13 mouse cellular contexts compared by ENCODE assay signal in the genomic region with DNA sequence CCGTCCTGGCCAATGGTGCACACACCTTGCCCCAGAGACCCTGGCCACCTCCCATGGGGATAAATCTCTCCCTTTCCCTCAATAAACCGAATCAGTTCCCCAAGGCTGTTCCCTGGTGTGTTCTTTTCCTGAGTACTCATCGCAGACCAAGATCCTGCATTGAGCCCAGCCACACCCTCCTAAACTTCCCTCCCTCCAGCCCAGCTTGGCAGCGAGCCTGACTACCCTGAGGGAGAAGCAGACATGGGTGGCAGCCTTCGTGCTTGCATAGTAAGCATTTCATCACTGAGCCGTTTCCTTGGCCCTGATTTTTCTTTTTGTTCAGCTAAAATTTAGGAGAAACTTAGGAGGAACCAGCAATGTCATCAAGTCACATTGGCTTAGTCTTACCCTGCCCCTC. TPM values are rescaled to one million over a fixed set of nuclear protein-coding genes. Genes with fewer than 3 reads are reported as not detected.
DNase-seq lines count a peak whose midpoint lies in the region; ATAC-seq lines count a peak whose summit lies in the region.
"Had no signal": no experiment of that assay in that cellular context is flagged by ENCODE, and none has a peak within 500 bp of the region (broad histone marks: within the 10 kb centered on the region; RNA-seq: fewer than 3 reads in every experiment).

No protein-coding gene starts in this region.

- 72% methylated on average over 6 of the region's 6 CpGs for WGBS in midbrain, embryonic 10.5 days
- 49% methylated on average over 6 of the region's 6 CpGs for WGBS in liver, embryonic 12.5 days (ENCODE audit: insufficient replicate concordance)

- H3K36me3 ChIP-seq in midbrain, embryonic 10.5 days = no peaks in the 10 kb centered on the region
- H3K36me3 ChIP-seq in liver, embryonic 12.5 days = no peaks in the 10 kb centered on the region
- H3K36me3 ChIP-seq: midbrain, embryonic 15.5 days had no signal

- no peak overlapping the region for H3K27ac ChIP-seq in midbrain, embryonic 10.5 days (replicated peaks)
- no peak overlapping the region for H3K27ac ChIP-seq in liver, embryonic 12.5 days
- H3K27ac ChIP-seq: hindbrain, embryonic 14.5 days; midbrain, embryonic 15.5 days had no signal

- H3K4me2 ChIP-seq in liver, embryonic 12.5 days = no peak overlapping the region
- H3K4me2 ChIP-seq: hindbrain, embryonic 14.5 days; midbrain, embryonic 15.5 days had no signal

- intact Hi-C loops in heart, postnatal 25 days (cut with DNase I) = no loop called here

- peak; percentile 47 for DNase-seq in gastrocnemius, postnatal 10 days
- DNase-seq in gastrocnemius, postnatal 25 days = no peak
- DNase-seq in MN1 (ENCODE audit: low spot score) = peak; percentile 58
- peak; percentile 46 for DNase-seq in heart, postnatal 25 days (ENCODE audit: low spot score)
- peak; percentile 83 for DNase-seq in lung, postnatal 25 days (ENCODE audit: low spot score)
- DNase-seq in layer of hippocampus, adult 11-12 months (ENCODE audit: low spot score) = no peak
- DNase-seq in midbrain, embryonic 10.5 days (ENCODE audit: low spot score) = no peak
- DNase-seq: forebrain, postnatal 0 days; right cerebral cortex, adult 18-20 months had no signal

- no peak overlapping the region for H3K9ac ChIP-seq in liver, embryonic 12.5 days
- H3K9ac ChIP-seq: forebrain, postnatal 0 days; hindbrain, embryonic 14.5 days; midbrain, embryonic 15.5 days had no signal

- peaks cover 9% of the 10 kb centered on the region for H3K4me1 ChIP-seq in midbrain, embryonic 10.5 days
- H3K4me1 ChIP-seq in liver, embryonic 12.5 days = peaks cover 8% of the 10 kb centered on the region
- H3K4me1 ChIP-seq: midbrain, embryonic 15.5 days had no signal

- no peaks in the 10 kb centered on the region for H3K9me3 ChIP-seq in midbrain, embryonic 10.5 days (replicated peaks)
- H3K9me3 ChIP-seq in liver, embryonic 12.5 days (replicated peaks) = no peaks in the 10 kb centered on the region
- H3K9me3 ChIP-seq: midbrain, embryonic 15.5 days had no signal

- peaks cover 25% of the 10 kb centered on the region for H3K27me3 ChIP-seq in midbrain, embryonic 10.5 days (ENCODE audit: low read depth, poor library complexity, severe bottlenecking)
- peaks cover 40% of the 10 kb centered on the region for H3K27me3 ChIP-seq in liver, embryonic 12.5 days (replicated peaks)

- H3K4me3 ChIP-seq in midbrain, embryonic 10.5 days = no peak overlapping the region
- no peak overlapping the region for H3K4me3 ChIP-seq in liver, embryonic 12.5 days
- H3K4me3 ChIP-seq: midbrain, embryonic 15.5 days had no signal

- ATAC-seq in liver, embryonic 12.5 days = no peak
- ATAC-seq: forebrain, postnatal 0 days; midbrain, embryonic 15.5 days had no signal

RNA-seq across cellular contexts. Expression of a gene that starts 1.6 kb away (rescaled TPM):
- 10 to 100 TPM in 1 of 2 experiments, 1 to 10 TPM in 1; 9.9 to 10.8 TPM for total RNA-seq in gastrocnemius, postnatal 10 days (2021)
- total RNA-seq in gastrocnemius, postnatal 25 days (2021) = 10 to 100 TPM in 1 of 2 experiments, 1 to 10 TPM in 1; 9.6 to 16.9 TPM
- 10 to 100 TPM; 16.7 to 22.1 TPM for total RNA-seq in heart, postnatal 25 days (2021)
- polyA plus RNA-seq in midbrain, embryonic 10.5 days (2016; fragmentation: Nextera tagmentation; extraction: Ambion mirVana) = 0.59 and 1.3 TPM in 2 replicates
- polyA plus RNA-seq in liver, embryonic 12.5 days (2016; fragmentation: Nextera tagmentation; extraction: Ambion mirVana) = 0.13 TPM in 1 of 2 replicates, not detected in the other
- total RNA-seq: common myeloid progenitor, adult 5-6 weeks had no signal

RNA-seq across cellular contexts. Expression of a gene that starts 6.4 kb away (rescaled TPM):
- total RNA-seq in gastrocnemius, postnatal 10 days (2021) = 1 to 10 TPM; 3.4 to 3.7 TPM
- 1 to 10 TPM; 5.8 to 6.0 TPM for total RNA-seq in gastrocnemius, postnatal 25 days (2021)
- total RNA-seq in heart, postnatal 25 days (2021) = 1 to 10 TPM; 6.8 to 7.5 TPM
- 13.0 and 13.7 TPM in 2 replicates for polyA plus RNA-seq in midbrain, embryonic 10.5 days (2016; fragmentation: Nextera tagmentation; extraction: Ambion mirVana)
- 8.4 and 10.0 TPM in 2 replicates for polyA plus RNA-seq in liver, embryonic 12.5 days (2016; fragmentation: Nextera tagmentation; extraction: Ambion mirVana)

RNA-seq across cellular contexts. Expression of a gene that starts 12.3 kb away (rescaled TPM):
- total RNA-seq in gastrocnemius, postnatal 10 days (2021) = 1 to 10 TPM; 1.8 to 2.7 TPM
- 1 to 10 TPM; 1.2 TPM for total RNA-seq in gastrocnemius, postnatal 25 days (2021)
- total RNA-seq in heart, postnatal 25 days (2021) = 1 to 10 TPM; 1.2 to 1.8 TPM
- polyA plus RNA-seq in midbrain, embryonic 10.5 days (2016; fragmentation: Nextera tagmentation; extraction: Ambion mirVana) = 32.4 and 41.9 TPM in 2 replicates
- polyA plus RNA-seq in liver, embryonic 12.5 days (2016; fragmentation: Nextera tagmentation; extraction: Ambion mirVana) = 2.8 and 3.1 TPM in 2 replicates
- total RNA-seq: common myeloid progenitor, adult 5-6 weeks had no signal

RNA-seq across cellular contexts. Expression of a gene that starts 19.8 kb away (rescaled TPM):
- 10 to 100 TPM in 1 of 2 experiments, 1 to 10 TPM in 1; 7.7 to 10.1 TPM for total RNA-seq in gastrocnemius, postnatal 10 days (2021)
- total RNA-seq in gastrocnemius, postnatal 25 days (2021) = 1 to 10 TPM; 4.0 to 4.3 TPM
- total RNA-seq in heart, postnatal 25 days (2021) = 1 to 10 TPM; 5.6 to 6.2 TPM
- 57.0 and 57.7 TPM in 2 replicates for polyA plus RNA-seq in midbrain, embryonic 10.5 days (2016; fragmentation: Nextera tagmentation; extraction: Ambion mirVana)
- polyA plus RNA-seq in liver, embryonic 12.5 days (2016; fragmentation: Nextera tagmentation; extraction: Ambion mirVana) = 23.3 and 23.6 TPM in 2 replicates

RNA-seq across cellular contexts. Expression of a gene that starts 20.0 kb away (rescaled TPM):
- total RNA-seq in gastrocnemius, postnatal 10 days (2021) = 10 to 100 TPM; 34.9 to 35.6 TPM
- total RNA-seq in gastrocnemius, postnatal 25 days (2021) = 10 to 100 TPM; 25.4 to 32.7 TPM
- 10 to 100 TPM; 31.2 to 35.7 TPM for total RNA-seq in heart, postnatal 25 days (2021)
- polyA plus RNA-seq in midbrain, embryonic 10.5 days (2016; fragmentation: Nextera tagmentation; extraction: Ambion mirVana) = 132 and 133 TPM in 2 replicates
- polyA plus RNA-seq in liver, embryonic 12.5 days (2016; fragmentation: Nextera tagmentation; extraction: Ambion mirVana) = 130 and 137 TPM in 2 replicates

Comparison
In these comparisons a context has a peak if more than half of its experiments do, and no peak if none do; other contexts are left out.
1. DNase-seq: peak in gastrocnemius, postnatal 10 days (single experiment), MN1 (single experiment), heart, postnatal 25 days (single experiment) and lung, postnatal 25 days (single experiment); none in gastrocnemius, postnatal 25 days (single experiment), layer of hippocampus, adult 11-12 months (single experiment) and midbrain, embryonic 10.5 days (single experiment).